Mouse (Mus musculus): ENCODE results near the gene Gm2956. TPM values are rescaled to one million over a fixed set of nuclear protein-coding genes. Genes with fewer than 3 reads are reported as not detected.
"Not testable (repeated sequence)": the region's sequence is repeated elsewhere in the genome, so short reads cannot be mapped to it uniquely, and the experiment has no call there.

Gm2956 gene
- not detected in 2 replicates for polyA plus RNA-seq (2014; fragmentation: Nextera tagmentation; extraction: Ambion mirVana)

- ATAC-seq (replicated peaks; ENCODE audit: insufficient number of reproducible peaks, low FRiP score, low TSS enrichment); H3K4me1 ChIP-seq (ENCODE audit: control insufficient read depth, insufficient read depth, low read length); H3K27me3 ChIP-seq (ENCODE audit: control insufficient read depth, insufficient read depth, low read length); H3K9me3 ChIP-seq (replicated peaks; ENCODE audit: control insufficient read depth, low read length); H3K36me3 ChIP-seq (ENCODE audit: control insufficient read depth, insufficient read depth, low read length); H3K27ac ChIP-seq (ENCODE audit: low read depth, low read length): not testable (repeated sequence)
- 0% methylated on average over 2 of the region's 37 CpGs for WGBS (ENCODE audit: insufficient replicate concordance)
- Histone ChIP-seq H3K4me3 (ENCODE audit: low read depth, low read length) (peak within 1 kb of the TSS; percentile 36), H3K4me2 (peak within 1 kb of the TSS; percentile 50), H3K9ac (ENCODE audit: low read depth, low read length) (peak within 1 kb of the TSS; percentile 59; the same call in 1 of the 2 replicates)
These were observed at the start of gene Gm2956 for GRCm38 (mm10) chr14:3332087-3332677. Gene Gm2956, plus strand, starts transcription at chr14:3332627.

GRCm38 (mm10) chr14:3333406-3333805 lies 979 bp downstream of the Gm2956 start:
- ATAC-seq (replicated peaks; ENCODE audit: insufficient number of reproducible peaks, low FRiP score, low TSS enrichment), result not testable (repeated sequence)

GRCm38 (mm10) chr14:3394793-3395192 lies 62.4 kb downstream of the Gm2956 start, which contains the start of gene Gm10413:
Gene Gm10413, plus strand, starts transcription at chr14:3395093.
- not testable (repeated sequence) for H3K36me3 ChIP-seq (ENCODE audit: control insufficient read depth, insufficient read depth, low read length); H3K4me2 ChIP-seq; H3K9me3 ChIP-seq (replicated peaks; ENCODE audit: control insufficient read depth, low read length); H3K4me3 ChIP-seq (ENCODE audit: low read depth, low read length); H3K27ac ChIP-seq (ENCODE audit: low read depth, low read length); H3K27me3 ChIP-seq (ENCODE audit: control insufficient read depth, insufficient read depth, low read length); H3K4me1 ChIP-seq (ENCODE audit: control insufficient read depth, insufficient read depth, low read length); ATAC-seq (replicated peaks; ENCODE audit: insufficient number of reproducible peaks, low FRiP score, low TSS enrichment); H3K9ac ChIP-seq (ENCODE audit: low read depth, low read length)
- WGBS (ENCODE audit: insufficient replicate concordance), result no CpG with 5 or more reads among the region's 2 CpGs

More at GRCm38 (mm10) chr14:3333406-3333805, 979 bp downstream of the Gm2956 start:
- H3K4me1 ChIP-seq (ENCODE audit: control insufficient read depth, insufficient read depth, low read length); H3K27ac ChIP-seq (ENCODE audit: low read depth, low read length); H3K9ac ChIP-seq (ENCODE audit: low read depth, low read length); H3K9me3 ChIP-seq (replicated peaks; ENCODE audit: control insufficient read depth, low read length); H3K27me3 ChIP-seq (ENCODE audit: control insufficient read depth, insufficient read depth, low read length); H3K36me3 ChIP-seq (ENCODE audit: control insufficient read depth, insufficient read depth, low read length); H3K4me3 ChIP-seq (ENCODE audit: low read depth, low read length): not testable (repeated sequence)
- H3K4me2 ChIP-seq, result peak overlapping the region; percentile 27
- WGBS (ENCODE audit: insufficient replicate concordance), result 0% methylated on average over 4 of the region's 8 CpGs

Other genes starting within 250 kb of the Gm2956 start
- gene Gm10340, start 198.6 kb upstream of the Gm2956 start, polyA plus RNA-seq (2014; fragmentation: Nextera tagmentation; extraction: Ambion mirVana), result not detected in 2 replicates
- 0.26 and 0.49 TPM in 2 replicates for gene Gm5795, start 144.4 kb upstream of the Gm2956 start, polyA plus RNA-seq (2014; fragmentation: Nextera tagmentation; extraction: Ambion mirVana)
- gene D830030K20Rik, start 124.1 kb upstream of the Gm2956 start, polyA plus RNA-seq (2014; fragmentation: Nextera tagmentation; extraction: Ambion mirVana), result 43.6 TPM in 2 replicates
- gene Gm10413, start 62.5 kb downstream of the Gm2956 start, polyA plus RNA-seq (2014; fragmentation: Nextera tagmentation; extraction: Ambion mirVana), result not detected in 2 replicates
- gene Gm10409, start 80.0 kb downstream of the Gm2956 start, polyA plus RNA-seq (2014; fragmentation: Nextera tagmentation; extraction: Ambion mirVana), result 8.9 and 9.8 TPM in 2 replicates
- 17.6 and 19.8 TPM in 2 replicates for gene Gm3005, start 95.5 kb downstream of the Gm2956 start, polyA plus RNA-seq (2014; fragmentation: Nextera tagmentation; extraction: Ambion mirVana)
- gene Gm10408, start 116.8 kb downstream of the Gm2956 start, polyA plus RNA-seq (2014; fragmentation: Nextera tagmentation; extraction: Ambion mirVana), result not detected in 2 replicates